Mouse (Mus musculus): ENCODE results near the gene Cks2.

The Cks2 gene

DNA sequence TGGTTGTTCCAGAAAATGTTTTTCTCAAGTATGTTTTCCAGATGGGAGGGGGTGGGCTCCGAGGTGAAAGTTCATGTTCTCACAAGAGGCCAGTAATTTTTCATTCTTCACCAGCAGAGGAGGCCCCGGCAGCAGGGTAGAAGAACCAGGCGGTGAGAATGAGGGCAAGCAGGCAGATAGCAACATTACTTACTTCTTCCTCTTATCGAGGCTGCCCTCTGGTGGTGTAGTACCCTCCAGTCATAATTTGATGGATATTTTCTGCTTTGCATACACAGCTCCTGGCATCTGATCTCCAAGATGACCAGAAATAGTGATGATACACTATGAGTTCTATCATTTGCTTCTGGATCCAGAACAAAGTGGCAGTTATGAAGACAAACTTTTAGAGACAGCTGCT lies 6.1 kb upstream of the Cks2 start:
- DNase-seq (ENCODE audit: low read depth, low spot score) = peak; percentile 80

DNA sequence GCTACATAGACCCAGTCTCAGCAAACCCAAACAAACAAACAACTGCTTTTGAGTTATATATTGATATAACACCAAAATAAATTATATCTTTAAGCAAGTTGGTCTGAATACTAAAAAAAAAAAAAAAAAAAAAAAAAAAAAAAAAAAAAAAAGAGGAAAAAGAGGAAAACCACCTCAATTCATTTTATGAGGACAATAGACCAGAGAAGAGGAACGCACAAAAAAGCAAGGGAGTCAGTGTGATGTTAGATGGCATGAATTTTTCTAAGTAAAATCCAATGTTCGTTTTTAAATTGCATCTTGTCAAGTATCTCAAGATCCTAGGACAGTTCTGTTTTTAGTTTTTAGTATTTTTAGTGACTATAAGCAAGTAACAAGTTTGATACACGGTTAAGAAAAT lies 3.6 kb upstream of the Cks2 start:
- DNase-seq (ENCODE audit: low read depth, low spot score) = no peak

DNA sequence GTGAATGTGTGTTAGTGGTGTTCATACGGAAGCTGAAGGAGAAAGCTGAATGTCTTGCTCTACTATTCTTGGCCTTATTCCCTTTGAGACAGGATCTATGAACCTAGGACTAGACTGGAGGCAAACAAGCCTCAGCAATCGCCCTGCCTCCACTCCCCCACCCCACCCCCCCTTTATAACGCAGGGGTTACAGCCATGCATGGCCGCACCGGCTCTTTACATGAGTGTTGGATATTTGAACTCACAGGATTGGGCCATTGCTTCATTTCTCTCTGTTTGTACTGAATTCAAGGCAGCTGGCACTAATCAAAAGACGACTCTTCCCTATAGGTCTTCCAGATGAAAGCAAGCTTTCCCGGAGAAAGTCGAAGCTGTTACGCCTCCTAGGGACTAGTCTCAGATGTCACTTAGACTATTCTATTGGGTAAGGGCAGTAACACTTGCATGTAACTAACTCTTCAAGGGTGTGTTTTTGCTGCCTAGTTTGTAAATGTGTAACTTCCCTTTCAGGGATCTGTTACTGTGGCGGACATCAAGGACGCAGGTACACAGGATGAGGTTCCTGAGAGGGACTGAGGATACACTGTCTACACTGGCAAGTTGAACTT lies 2.8 kb upstream of the Cks2 start:
- no peak for DNase-seq (ENCODE audit: low read depth, low spot score)

DNA sequence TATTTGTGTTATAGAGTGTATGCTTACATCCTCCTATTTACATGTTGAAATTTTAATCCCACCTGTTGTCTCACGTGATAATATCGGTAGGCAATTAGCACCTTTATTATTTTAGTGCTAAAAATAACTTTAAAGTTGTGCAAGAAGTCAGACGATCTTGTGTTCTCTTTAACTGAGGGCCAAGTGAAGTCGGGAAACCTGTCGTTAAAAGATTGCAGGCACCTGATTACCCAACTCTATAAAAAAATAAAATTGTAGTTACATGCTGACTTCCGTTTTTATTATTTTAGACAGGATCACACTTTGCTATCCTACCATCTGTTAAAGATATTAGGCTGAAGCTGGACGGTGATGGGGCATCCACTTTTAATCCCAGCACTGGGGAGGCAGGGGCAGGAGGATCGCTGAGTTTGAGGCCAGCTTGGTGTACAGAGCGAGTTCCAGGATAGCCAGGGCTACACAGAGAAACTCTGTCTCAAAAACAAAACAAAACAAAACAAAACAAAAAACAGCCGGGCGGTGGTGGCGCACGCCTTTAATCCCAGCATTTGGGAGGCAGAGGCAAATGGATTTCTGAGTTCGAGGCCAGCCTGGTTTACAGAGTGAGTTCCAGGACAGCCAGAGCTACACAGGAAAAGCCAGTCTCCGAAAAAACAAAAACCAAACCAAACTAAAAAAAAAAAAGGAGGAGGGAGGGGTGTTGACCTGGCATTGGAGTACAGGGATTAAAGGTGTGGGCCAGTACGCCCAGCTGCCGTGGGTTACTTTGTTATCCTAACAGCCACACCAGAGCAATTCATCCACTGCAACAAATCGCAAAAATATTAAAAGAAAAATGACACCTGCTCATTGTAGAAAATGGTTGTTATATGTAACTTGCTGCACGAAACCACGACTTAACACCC lies 856 bp upstream of the Cks2 start:
- no peak for DNase-seq (ENCODE audit: low read depth, low spot score)

DNA sequence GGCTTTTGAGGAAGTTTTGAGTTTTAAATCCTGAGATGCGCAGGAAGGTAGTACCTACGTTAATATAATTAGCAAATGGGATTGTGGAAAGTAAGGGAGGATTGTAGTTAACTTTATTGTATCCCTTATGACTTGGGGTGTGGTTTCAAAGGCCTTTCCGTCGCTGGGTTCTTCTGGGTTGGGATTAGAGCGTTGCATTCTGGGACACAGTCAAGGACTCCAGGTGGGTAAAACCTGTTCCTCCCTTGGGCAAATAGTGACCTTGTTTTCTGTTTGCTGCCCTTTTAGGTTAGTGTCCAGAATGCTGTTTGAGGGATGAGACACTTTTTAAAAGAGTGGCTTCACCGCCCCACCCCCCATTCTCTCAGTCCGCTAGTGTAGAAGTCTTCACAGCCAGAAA lies 840 bp downstream of the Cks2 start:
- DNase-seq (ENCODE audit: low read depth, low spot score) = peak; percentile 77

DNA sequence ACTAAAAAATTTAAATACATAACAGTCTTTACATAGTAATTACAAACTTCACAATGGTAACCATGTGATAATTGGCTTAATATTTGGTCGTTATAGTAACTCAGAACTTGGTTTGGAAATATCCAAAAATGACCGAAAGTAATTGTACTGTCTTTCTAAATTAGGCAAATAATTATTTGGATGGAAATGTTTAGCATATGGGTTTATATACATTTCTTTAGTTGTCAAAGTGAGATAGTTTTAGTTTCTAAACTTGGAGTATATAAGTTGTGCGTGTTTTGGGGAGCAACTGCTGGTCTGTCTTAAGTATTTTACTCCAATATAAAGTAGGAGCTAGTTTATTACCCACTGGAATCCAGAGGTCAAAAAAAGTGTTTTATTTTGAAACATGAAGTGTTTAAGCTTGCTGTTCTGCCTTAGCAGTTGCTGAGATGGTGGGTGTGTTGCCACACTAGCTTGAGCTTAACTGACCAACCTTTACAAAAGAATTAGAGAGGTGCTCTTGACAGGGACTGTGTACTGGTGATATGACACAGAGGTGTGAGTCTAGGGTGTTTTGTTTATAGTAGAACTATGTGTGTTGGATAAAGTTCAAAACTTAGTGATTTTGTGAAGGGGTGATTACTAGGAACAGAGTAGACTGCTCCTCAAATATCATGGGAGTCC lies 1.5 kb downstream of the Cks2 start:
- no peak for DNase-seq (ENCODE audit: low read depth, low spot score)

DNA sequence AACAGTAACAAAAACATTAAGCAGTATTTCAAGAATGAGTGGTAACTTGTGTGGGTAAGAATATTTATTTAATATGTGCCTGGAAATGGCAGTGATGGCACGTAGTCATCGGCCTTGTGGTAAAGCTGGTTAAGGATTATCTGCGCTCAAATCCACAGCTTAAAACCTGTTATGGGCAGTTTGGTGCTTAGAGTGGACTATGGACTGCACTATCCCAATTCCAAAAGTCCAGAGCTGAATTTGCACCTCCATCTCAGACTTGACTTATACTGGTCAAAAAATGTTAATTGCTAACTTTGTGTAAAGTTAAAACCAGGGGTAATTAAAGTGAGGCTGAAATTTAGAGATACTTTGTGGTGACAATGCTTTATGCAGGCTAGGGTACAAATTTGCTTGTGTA lies 2.7 kb downstream of the Cks2 start:
- DNase-seq (ENCODE audit: low read depth, low spot score) = no peak

DNA sequence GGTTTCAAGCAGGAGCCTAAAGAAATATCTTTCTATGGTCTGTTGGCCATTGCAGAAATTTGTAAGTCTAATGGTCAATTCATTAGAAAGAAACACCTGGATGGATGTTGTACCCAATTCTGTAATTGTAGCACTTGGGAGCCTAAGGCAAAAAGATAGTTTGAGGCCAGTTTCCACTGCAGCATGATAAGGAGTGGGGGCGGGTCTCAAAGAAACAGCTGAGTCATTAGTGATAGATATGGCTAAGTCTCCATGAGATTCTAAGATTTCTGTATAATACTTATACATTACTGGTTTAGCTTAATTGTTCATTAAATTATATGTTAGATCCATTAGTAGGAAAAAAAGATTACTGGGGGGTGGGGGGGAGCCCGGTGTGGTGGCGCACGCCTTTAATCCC lies 3.2 kb downstream of the Cks2 start:
- DNase-seq (ENCODE audit: low read depth, low spot score) = no peak

DNA sequence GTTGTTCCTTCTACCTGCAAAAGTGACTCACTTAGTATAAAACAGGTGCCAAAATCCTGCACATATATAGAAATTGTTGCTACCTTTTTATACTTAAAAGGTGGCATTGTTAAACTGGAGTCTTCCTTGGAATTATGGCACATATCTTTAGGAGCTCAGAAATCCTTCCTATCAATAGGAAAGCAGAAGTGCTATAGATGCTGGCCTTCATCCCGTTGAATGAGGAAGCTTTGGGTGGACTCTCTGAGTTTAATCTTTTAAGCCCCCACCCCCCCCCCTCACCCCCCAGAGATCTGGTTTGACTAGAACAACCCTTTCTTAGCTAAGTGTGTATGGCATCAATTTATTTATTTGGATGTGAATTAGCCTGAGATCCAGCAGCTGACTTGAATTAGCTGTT lies 4.7 kb downstream of the Cks2 start:
- DNase-seq (ENCODE audit: low read depth, low spot score) = no peak

DNA sequence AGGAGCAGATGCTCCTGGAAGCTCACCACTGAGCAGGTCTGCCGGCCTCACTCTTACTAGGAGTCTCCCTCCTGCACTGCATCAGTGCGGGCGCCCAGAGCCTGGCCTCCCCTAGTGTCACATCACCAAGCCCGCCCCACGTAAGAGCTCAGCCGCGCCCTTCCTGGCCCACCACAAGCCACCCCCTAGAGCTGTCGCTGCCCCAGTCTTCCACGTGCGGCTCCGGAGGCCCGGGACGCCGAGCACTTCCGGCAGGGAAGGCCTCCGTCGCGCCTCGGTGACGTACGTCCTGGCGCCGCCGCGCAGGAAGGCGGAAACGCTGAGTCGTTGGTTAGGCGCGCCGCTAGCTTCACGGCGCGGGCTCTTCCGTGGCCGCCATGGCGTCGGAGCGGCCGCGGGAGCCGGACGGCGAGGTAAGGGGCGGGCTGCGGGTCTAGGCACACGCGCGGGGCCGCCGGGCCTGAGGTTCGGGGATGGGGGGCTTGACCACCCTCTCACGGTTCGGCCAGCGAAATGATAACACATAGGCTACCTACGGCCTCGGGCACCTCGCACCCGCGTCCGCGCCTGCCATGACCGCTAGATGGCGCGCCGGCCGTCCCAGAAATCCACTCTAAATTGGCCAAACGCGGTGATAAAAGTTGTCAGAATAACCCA lies 6.5 kb downstream of the Cks2 start, which contains the start of gene Secisbp2:
Gene Secisbp2, plus strand, starts transcription at position 290 of the 657 bp plus-strand sequence.
- peak; percentile 93 for DNase-seq (ENCODE audit: low read depth, low spot score)

DNA sequence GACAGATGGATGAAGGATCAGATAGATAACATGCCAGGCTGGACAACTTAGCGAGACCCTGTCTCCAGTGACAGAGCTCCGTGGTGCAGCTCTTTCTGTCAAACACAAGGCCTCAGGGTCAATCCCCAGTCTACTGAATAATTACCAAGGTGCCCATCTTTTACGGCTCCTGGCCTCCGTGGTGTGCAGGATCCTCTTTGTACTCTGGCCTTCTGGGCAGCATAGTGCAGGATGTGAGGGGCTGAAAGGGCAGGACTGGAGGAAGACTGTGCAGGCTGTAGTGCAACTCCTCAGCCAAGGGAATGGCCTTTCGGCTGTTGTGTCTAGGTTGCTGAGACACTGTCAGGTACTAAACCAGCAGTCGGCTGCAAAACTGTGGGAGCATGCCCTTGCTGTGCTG lies 8.1 kb downstream of the Cks2 start:
- DNase-seq (ENCODE audit: low read depth, low spot score) = no peak

DNA sequence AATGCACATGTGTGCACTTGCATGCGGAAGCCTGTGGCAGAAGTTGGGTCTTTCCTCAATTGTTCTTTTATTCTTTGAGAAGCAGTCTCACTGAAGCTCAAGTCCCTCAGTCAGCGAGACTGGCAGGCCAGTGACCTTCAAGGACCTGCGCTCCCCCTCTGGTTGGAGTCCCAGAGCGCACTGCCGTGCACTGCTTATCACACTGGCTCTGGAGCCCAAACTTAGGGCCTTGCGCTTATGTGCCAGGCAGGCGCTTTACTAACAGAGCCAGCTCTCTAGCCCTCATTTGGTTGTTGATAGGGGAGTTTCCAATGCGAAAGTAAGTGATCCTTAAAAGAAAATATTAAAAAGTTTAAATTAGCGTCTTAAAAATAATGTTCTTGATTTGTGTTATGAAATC lies 8.9 kb downstream of the Cks2 start:
- DNase-seq (ENCODE audit: low read depth, low spot score) = no peak

DNA sequence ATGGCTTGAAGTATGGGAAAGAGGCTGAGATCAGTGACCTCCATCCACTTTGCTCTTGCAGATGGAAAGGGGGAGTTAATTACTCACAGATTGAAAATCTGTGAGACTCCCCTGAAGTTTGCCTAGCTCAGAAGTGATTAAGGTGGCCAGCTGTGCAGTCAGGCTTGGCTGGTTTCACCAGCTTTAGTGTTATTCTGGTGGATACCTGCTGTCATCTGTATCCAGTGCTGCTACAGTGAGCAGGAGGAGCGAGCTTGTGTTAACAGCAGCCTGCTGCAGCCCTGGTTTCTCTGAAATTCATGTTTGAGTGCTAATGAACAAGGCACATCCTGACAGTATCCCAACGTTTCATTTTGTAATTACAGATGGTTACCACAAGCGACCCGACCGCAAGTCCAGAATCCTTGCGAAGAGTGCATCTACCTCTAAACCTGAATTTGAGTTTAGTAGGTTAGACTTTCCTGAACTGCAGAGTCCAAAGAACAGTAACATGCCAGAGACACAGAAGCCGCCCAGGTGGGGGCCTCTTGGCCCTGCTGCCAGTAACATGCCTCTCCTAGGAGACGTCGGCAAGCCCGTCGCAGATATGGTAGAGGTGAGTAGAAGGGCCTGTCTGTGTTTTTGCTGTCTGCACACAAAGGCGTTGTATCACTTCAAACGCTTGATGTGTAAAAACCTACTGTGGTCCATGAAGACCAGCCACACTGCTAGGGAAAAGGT lies 11.6 kb downstream of the Cks2 start:
- no peak for DNase-seq (ENCODE audit: low read depth, low spot score)

DNA sequence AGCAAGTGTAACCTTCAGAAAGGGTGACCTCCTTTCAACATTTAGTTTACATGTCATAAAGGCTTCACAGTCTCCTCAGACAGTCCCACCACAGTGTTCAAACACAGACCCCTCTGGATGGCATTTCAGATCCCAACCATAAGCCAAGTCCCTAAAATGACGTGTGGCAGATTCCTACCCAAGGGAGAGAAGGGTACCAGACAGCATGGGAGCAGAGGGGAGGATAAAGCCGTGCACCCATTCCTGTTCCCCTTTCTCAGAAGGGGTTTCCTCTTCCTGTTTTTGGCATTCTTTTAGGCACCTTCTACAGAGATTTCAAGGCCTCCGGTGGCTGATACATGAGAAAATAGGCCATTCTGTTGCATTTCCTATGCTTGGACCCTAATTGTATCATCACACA lies 13.1 kb downstream of the Cks2 start:
- no peak for DNase-seq (ENCODE audit: low read depth, low spot score)

DNA sequence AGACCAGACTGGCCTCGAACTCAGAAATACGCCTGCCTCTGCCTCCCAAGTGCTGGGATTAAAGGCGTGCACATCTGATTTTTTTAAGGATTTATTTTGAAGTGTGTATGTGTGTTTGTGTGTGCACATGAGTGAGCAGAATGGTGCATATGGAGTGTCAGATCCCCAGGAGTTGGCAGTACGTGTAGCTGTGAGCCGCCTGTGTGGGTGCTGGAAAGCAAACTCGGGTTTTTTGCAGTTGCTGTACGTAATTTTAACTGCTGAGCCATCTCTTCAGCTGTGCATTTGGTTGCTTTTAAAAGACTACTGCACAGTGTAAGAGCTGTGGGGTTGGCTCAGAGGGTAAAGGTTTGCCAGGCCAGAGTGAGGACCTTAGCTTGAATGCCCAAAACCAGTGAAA lies 14.5 kb downstream of the Cks2 start:
- DNase-seq (ENCODE audit: low read depth, low spot score) = no peak

DNA sequence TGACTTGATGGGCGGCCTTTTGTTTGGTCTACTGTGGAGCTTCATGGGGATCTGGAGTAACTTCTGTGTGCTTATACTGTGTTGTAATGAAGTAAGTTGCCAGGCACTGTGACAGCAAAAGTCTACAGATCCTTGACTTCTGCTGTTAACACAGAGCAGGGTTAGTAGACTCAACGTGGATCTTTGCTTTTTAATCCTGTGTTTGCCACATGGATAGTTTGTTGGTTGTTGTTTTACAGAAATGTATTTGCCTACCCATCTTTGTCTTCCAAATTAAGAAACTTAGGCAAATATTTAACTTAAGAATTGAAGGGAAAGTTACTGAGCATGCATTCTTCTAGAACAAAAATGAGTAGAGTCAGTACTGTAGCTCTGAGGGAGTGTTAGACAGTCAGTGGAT lies 18.5 kb downstream of the Cks2 start:
- no peak for DNase-seq (ENCODE audit: low read depth, low spot score)

DNA sequence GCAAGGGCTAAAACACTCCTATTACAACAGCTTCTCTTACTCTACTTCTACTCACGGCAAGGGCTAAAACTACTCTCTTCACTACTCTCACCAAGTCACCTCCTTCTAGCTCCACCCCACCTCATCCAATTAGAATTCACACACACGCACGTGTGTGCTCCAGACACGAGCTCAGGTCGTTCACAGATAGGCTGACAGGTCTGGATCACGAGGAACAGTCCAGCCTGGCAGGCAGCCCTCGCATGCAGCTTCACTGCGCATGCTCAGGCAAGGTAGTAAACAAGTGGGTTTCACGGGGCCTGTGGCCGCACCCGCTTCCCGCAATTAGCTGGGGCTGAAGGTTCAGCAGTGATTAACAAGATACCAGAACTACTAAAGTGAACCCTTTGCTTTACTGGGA lies 23.2 kb downstream of the Cks2 start:
- peak; percentile 91 for DNase-seq (ENCODE audit: low read depth, low spot score)

DNA sequence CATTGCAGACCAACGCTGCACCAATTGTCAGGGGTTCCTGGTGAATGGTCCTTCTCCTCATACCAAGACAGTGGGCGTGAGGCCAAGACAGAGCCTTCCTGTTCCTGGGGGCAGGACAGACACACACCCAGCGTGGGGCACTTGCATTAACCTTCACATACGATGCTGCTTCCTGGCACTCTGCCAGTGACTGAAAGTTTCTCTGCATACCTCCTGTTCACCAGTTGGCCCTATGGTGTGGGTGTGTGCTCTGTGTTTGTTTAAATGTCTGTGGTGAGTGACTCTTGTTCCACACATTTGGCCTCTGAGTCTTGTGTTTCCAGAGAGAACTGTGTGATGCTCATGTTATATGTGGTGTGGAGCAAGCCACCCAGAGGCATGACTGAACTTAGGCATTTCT lies 31.6 kb downstream of the Cks2 start:
- peak; percentile 54 for DNase-seq (ENCODE audit: low read depth, low spot score)

DNA sequence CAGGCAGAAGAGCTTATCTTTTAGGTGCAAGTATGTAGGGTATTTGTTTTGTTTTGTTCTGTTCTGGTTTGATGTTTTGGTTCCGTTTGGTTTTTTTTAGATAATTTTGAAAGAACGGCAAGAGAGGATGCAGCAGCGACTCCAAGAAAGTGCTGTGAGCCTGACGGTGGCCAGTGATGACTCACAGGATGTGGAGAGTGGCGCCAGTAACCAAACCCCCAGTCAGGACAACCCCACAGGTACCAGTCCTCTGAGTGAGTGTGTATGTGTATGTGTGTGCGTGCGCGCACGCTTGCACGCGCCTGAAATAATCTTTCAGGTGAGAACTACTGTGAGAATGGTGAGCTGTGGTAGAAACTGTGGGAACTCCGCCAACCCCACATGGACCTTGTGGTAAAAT lies 32.0 kb downstream of the Cks2 start:
- no peak for DNase-seq (ENCODE audit: low read depth, low spot score)

DNA sequence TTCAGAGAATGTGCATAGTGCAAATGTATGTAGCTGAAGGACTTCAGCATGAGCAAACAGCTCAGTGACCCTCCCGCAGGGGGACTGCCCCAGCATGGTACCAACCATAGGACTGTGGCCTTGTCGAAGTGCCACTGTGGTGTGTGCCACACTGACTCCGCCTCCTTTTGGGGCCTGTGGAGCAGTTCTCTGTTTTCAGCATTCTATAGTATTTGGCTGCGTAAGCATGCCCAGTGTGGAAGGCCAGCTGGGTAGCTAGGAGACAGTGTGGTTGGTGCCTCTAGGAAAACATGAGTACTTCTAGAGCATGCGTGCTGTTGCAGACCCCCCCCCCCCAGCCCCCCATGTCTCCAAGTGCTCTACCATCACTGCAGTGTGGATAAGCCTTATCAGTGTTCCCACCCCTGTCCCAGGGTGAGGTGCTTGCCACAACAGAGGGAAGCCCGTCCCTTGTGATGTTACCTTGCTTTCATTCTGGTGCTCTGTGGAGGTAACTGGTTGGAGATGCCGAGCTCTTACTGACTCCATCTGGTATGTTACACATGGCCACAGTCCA lies 32.7 kb downstream of the Cks2 start:
- DNase-seq (ENCODE audit: low read depth, low spot score) = no peak

DNA sequence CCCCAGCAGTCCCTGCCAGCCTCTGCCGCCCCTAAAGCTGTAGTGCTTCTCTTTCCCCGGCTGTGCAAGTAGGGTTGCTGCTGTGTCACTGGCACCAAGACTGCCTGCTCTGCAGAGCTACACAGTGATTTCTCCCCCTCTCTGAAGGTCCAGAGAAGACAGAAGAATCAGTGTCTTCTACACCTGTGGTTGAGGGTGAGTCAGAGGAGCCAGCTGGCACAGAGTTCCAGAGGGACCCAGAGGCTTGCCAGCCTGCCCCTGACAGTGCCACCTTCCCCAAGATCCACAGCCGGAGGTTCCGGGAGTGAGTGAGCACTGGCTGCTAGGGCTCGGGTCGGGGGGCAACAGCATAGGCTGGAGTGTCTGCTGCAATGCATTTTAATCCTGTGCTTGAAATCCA lies 33.7 kb downstream of the Cks2 start:
- no peak for DNase-seq (ENCODE audit: low read depth, low spot score)

Measured in R1 (cell line).